Mouse (Mus musculus) C2C12 (cell line): ENCODE data around the gene Tgfb3.

Source experiments
- CEBPB ChIP-seq: IDR thresholded peaks from one replicate; pipeline ENCODE4 v1.6.1; 2011; ENCODE audit warnings: low read depth, mild to moderate bottlenecking, control low read depth, moderate library complexity
- CTCF ChIP-seq: IDR thresholded peaks from one replicate; pipeline ENCODE4 v1.5.1; 2011; ENCODE audit not compliant: control insufficient read depth, insufficient read depth, insufficient read length
- MAX ChIP-seq: IDR thresholded peaks from one replicate; pipeline ENCODE4 v1.6.1; 2011; ENCODE audit warnings: mild to moderate bottlenecking, control low read depth
- MYOG ChIP-seq: IDR thresholded peaks from one replicate; pipeline ENCODE4 v1.6.1; 2011; ENCODE audit not compliant: control insufficient read depth, insufficient read length; ENCODE audit errors: extremely low read depth
- USF1 ChIP-seq: IDR thresholded peaks from one replicate; pipeline ENCODE4 v1.6.1; 2011; ENCODE audit warnings: low read depth, mild to moderate bottlenecking, control low read depth, moderate library complexity

- no peak for TF ChIP-seq USF1
- TF ChIP-seq CTCF, result no peak
- no peak for TF ChIP-seq MYOG
- no peak for TF ChIP-seq CEBPB
- no peak for TF ChIP-seq MAX
Measured at GRCm38 (mm10) chr12:86022282-86022984, 56.4 kb downstream of the Tgfb3 start.
